Mouse (Mus musculus) ES-CJ7 (cell line): ENCODE results near the gene Slain1.
A peak's percentile ranks its signal among the peaks of the same experiment; 100 is the strongest.

Experiments
- DNase-seq: peaks from one replicate; pipeline ENCODE4 v3.0.0; 2011; ENCODE audit warnings: low read depth, low spot score

Gene Slain1

GRCm38 (mm10) chr14:103649896-103650334 is at the start of gene Slain1:
TSS of gene Slain1 (plus strand) at chr14:103650228.
- peak; percentile 91 for DNase-seq

- no peak for DNase-seq
Measured at GRCm38 (mm10) chr14:103608063-103608462, 42.0 kb upstream of the Slain1 start.

DNA sequence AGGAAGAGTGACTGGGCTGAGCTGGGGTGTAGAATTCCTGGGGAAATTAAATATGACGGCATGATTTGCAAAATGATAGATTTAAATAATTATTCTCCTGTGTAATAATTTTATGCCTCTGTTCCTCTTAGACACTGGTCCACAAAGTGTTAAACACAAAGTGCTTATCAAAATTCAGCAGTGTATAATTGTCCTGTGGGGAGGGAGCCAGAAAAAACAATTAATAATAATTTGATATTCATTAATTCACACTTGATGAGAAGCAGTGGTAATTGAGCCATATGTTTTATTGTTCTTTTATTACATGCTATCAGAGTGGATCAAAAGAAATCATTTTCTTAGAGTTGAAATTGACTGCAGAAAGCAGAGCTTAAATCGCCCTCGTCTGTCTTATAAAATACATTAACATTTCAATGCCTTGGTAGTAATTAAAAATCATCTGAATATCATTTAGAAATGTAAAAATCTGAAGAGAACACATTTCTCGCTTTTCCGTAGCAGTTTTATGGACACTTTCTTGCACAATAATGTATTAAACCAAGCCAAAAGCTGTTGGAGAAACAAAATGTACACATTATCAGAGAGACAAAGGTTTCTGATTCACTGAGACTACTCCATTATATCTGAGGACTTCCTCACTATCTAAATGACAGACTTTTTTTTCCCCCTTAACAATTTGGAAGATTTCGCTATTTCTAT is 36.3 kb upstream of the Slain1 start:
- no peak for DNase-seq

DNA sequence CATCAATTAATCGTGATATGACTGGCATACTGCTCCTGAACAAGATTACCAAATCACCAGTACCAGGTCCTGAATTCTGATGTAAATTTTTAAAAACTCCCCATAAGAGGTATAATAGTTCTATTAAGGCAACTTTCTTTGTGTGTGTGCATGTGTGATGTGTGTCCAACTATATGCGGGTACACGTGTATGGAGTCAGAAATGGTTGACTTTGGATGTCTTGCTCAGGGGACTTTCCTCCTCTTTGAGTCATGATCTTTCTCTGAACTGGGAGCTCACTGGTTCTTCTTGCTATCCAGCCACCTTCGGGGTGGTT is 35.8 kb upstream of the Slain1 start:
- no peak for DNase-seq

GRCm38 (mm10) chr14:103619756-103620155 is 30.3 kb upstream of the Slain1 start:
- DNase-seq: no peak

DNA sequence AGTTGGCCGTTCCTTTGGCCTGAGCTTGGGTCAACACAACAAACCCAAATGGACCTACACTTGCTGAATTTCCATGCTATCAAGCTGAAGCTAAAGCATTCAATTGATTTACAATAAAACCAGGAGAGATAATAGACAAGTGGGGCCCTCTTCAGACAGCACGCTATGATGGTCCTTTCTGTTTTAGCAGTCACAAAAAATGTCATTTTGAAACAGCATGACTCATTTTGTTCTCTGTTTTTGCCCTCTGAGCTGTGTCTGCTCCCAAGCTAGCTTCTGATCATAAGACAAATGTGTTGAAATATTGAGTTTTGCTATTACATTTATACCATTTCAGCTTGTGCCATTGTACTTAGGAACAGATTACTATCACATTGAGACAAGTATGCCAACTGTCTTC is 28.8 kb upstream of the Slain1 start:
- DNase-seq: no peak

DNA sequence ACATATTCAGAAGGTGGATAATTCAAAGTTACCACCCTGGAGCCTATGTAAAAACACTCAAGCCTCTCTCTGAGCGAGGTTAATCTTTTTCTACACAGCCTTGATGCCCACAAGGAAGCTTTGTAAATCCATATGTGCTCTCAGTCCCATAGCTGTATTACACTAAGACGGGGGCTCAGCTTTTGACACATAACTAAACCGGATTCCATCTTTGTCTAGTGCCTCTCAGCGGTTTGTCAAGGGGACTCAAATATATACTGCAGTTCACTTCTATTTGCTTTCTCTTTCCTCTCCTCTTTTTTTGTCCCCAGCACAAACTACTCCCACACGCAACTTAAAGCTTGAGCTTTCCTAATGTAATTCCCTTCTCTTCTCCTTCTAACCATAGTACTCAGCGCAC is 23.9 kb upstream of the Slain1 start:
- DNase-seq: no peak

GRCm38 (mm10) chr14:103629639-103630364 is 20.2 kb upstream of the Slain1 start:
- no peak for DNase-seq

- DNase-seq: peak; percentile 28
Measured at GRCm38 (mm10) chr14:103630545-103630944, 19.5 kb upstream of the Slain1 start.

GRCm38 (mm10) chr14:103643933-103644332 is 6.1 kb upstream of the Slain1 start:
- no peak for DNase-seq

- DNase-seq: no peak
Measured at GRCm38 (mm10) chr14:103647981-103648380, 2.0 kb upstream of the Slain1 start.

DNA sequence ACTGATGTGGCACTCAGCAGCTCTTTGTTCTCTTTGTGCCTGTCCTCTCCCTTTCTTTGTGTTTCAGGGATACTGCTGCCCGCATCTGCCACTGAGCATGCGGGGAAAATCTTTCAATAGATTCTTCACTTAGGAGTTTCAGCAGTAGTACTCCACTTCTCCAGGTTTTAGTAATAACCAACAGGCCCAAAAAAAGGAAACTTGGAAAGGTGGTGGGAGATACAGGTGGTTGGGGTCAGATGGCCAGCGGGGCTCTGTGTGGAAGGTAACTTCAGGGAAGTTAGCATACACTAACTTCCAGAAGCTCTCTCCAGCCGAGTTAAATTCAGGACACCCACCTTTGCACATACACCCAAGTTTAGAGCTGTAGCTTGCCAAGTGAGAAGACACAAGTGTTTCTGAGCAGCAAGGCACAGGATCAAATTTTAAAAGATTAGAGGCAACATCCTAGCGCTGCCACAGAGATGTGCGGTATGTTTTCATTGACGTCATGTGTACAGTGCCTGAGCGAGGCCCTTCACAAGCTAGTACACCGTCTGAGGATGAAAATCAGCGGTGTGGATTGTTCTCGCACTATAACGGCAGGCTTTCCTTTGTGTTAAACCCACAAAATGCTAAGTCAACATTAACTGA is 1.3 kb upstream of the Slain1 start:
- peak; percentile 23 for DNase-seq

- DNase-seq: no peak
Measured at GRCm38 (mm10) chr14:103649302-103649701, 726 bp upstream of the Slain1 start.

GRCm38 (mm10) chr14:103650413-103651101 is 529 bp downstream of the Slain1 start:
- DNase-seq: peak; percentile 54

DNA sequence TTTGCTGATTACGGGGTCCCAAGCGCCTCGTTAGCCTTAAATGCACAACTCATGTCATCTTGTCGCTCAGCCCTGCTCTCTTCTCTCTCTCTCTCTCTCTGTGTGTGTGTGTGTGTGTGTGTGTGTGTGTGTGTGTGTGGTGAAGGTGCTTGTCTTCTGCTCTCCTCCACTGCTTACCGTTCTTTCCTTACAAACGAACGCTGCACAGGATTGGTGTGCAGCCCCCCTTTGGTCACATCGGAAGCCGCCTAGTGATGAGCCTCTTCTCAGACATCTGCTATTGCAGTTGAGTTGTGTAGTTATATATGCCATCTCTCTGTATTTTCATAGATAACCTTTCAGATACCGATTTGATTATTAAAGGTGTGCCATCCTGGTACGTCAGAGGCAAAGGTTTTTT is 1.1 kb downstream of the Slain1 start:
- no peak for DNase-seq

- no peak for DNase-seq
Measured at GRCm38 (mm10) chr14:103651562-103651961, 1.5 kb downstream of the Slain1 start.

- DNase-seq: no peak
Measured at GRCm38 (mm10) chr14:103652524-103652923, 2.5 kb downstream of the Slain1 start.

DNA sequence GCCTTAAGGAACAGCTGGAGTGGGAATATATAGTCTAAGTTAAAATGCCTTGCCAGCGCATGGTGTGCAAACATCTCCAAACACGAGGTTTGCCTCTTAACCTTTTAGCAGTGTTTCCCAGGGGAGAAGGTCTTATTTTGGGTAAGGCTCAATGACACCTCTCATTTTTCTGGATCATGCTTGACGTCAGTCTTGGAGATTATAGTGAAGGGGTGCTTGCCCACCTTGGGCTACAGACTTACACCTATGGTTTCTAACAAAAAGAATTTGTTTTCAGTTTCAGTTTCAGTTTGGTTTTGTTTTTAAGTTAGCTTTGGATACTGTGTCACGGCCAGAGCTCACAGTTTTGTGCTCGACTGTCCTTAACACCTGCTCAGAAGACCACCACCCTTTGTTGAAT is 3.8 kb downstream of the Slain1 start:
- DNase-seq: no peak

DNA sequence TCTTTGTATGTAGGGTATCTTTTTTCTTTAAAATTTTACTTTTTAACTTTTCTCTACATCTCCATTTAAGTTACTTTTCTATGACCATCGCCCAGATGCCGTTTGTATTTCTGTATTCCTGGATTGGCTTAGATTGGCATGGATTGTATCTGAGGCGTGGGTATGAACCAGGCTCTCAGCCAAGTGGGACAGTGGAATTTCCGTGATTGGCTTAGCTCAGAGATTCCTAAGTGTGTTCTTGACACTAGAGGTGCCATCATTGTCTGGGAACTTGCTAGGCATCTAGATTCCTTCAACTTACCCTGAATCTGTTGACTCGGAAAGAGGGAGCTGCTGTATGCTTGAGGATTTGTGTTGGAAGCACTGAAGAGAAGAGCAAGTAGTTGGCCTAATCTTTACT is 5.4 kb downstream of the Slain1 start:
- DNase-seq: no peak

DNA sequence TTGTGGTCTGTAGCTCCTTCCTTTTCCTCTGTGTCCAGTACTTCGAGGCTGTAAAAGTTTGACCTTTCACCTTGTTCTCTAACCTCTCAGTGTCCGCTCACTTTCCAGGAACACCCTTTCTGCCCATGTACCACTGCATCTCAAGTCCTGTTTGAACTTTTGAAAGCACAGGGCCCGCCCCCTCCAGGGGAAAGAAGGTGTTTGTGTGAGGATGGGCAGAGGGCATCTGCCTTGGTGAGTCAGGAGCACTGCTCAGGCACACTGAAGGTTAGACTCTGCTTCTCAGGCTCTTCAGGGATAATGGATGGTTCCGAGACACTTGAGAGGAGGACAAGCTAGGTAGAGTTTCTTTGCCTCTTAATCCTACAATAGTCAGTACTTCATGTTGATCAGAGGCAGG is 7.8 kb downstream of the Slain1 start:
- DNase-seq: no peak

- no peak for DNase-seq
Measured at GRCm38 (mm10) chr14:103663026-103663425, 13.0 kb downstream of the Slain1 start.

- DNase-seq: no peak
Measured at GRCm38 (mm10) chr14:103664391-103664790, 14.4 kb downstream of the Slain1 start.
